In the genomic region with DNA sequence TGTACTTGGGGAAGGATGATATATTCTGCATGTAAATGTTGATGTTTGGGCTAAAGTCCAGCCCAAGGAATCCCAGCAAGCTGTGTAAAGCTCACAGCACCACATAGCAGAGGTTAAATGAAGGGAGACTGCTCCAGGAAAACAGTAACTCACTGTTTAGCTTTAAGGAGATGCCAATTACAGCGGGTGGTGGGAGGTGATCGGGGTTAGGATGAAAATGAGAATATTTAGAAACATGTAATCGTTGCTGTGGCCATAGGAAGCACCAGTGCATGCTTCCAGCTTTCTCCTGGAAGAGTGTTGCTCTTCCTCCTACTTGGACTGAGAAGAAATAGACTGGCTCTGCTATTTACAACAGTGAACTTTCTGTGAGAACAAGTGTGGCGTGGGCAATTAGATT, we compare ENCODE assay signal across 9 mouse cellular contexts.
DNase-seq lines count a peak whose midpoint lies in the region; ATAC-seq and TF ChIP-seq lines count a peak whose summit lies in the region.
"Had no signal": no experiment of that assay in that cellular context is flagged by ENCODE, and none has a peak within 500 bp of the region (broad histone marks: within the 10 kb centered on the region; RNA-seq: fewer than 3 reads in every experiment).

No protein-coding gene starts in this region.

- no peak for TF ChIP-seq POLR2A in embryonic fibroblast, embryonic 13.5 days (IDR thresholded peaks at IDR 0.05; ENCODE audit: low read depth, low read length)

- H3K9ac ChIP-seq in kidney, embryonic 15.5 days, result 0 out of 2 replicates have a peak overlapping the region, but pooled peaks have one; percentile 33
- no peak overlapping the region for H3K9ac ChIP-seq in limb, embryonic 12.5 days (replicated peaks)

- DNase-seq in kidney, postnatal 10 days, result no peak
- DNase-seq in retina, embryonic 14.5 days (ENCODE audit: low spot score), result peak; percentile 30
- DNase-seq in thymus, postnatal 4 days, result no peak
- no peak for DNase-seq in thymus, postnatal 25 days
- DNase-seq in left cerebral cortex, postnatal 4 days, result no peak
- DNase-seq: lung, embryonic 14.5 days had no signal

- intact Hi-C loops in left cerebral cortex, postnatal 4 days (cut with DNase I), result no loop called here

- TF ChIP-seq CTCF in embryonic fibroblast, embryonic 13.5 days (IDR thresholded peaks at IDR 0.05; ENCODE audit: borderline replicate concordance, insufficient read depth, low read length), result no peak

- peak overlapping the region; percentile 91 for H3K27ac ChIP-seq in kidney, embryonic 15.5 days
- H3K27ac ChIP-seq in embryonic fibroblast, embryonic 13.5 days (ENCODE audit: insufficient read depth, low read length), result peak overlapping the region; percentile 92
- peak overlapping the region; percentile 92 for H3K27ac ChIP-seq in limb, embryonic 12.5 days

- peak overlapping the region; percentile 43 for H3K4me2 ChIP-seq in kidney, embryonic 15.5 days
- peak overlapping the region; percentile 40 for H3K4me2 ChIP-seq in limb, embryonic 12.5 days

- H3K4me1 ChIP-seq in kidney, embryonic 15.5 days, result peaks cover 79% of the 10 kb centered on the region
- peaks cover 35% of the 10 kb centered on the region for H3K4me1 ChIP-seq in embryonic fibroblast, embryonic 13.5 days (ENCODE audit: control insufficient read depth, insufficient read depth, low read length)
- peaks cover 52% of the 10 kb centered on the region for H3K4me1 ChIP-seq in limb, embryonic 12.5 days (replicated peaks)

- ATAC-seq in kidney, embryonic 15.5 days (replicated peaks; ENCODE audit: low FRiP score), result peak; percentile 44
- no peak; the same call in 1 of the 2 replicates for ATAC-seq in limb, embryonic 12.5 days (ENCODE audit: insufficient number of reproducible peaks, insufficient read depth, low FRiP score, low TSS enrichment, low read depth)

- no peak overlapping the region for H3K4me3 ChIP-seq in kidney, embryonic 15.5 days (replicated peaks)
- no peak overlapping the region for H3K4me3 ChIP-seq in embryonic fibroblast, embryonic 13.5 days (ENCODE audit: insufficient read depth, low read length)
- H3K4me3 ChIP-seq in limb, embryonic 12.5 days (replicated peaks), result no peak overlapping the region

- no peaks in the 10 kb centered on the region for H3K9me3 ChIP-seq in kidney, embryonic 15.5 days (replicated peaks)
- no peaks in the 10 kb centered on the region for H3K9me3 ChIP-seq in limb, embryonic 12.5 days

- no peaks in the 10 kb centered on the region for H3K36me3 ChIP-seq in kidney, embryonic 15.5 days
- H3K36me3 ChIP-seq in limb, embryonic 12.5 days, result no peaks in the 10 kb centered on the region

- 17% methylated on average over 4 of the region's 4 CpGs for WGBS in kidney, embryonic 15.5 days
- WGBS in limb, embryonic 12.5 days, result 16% methylated on average over 4 of the region's 4 CpGs

- H3K27me3 ChIP-seq in kidney, embryonic 15.5 days, result no peaks in the 10 kb centered on the region
- H3K27me3 ChIP-seq in limb, embryonic 12.5 days, result no peaks in the 10 kb centered on the region
